Mouse (Mus musculus) neural tube, embryonic 14.5 days (tissue): Measurements from ENCODE around the gene Ung. TPM values are rescaled to one million over a fixed set of nuclear protein-coding genes. Genes with fewer than 3 reads are reported as not detected.

Experiments used
- ATAC-seq: fragments of 200-750 bp; cut with Nextera tagmentation; 2 replicates; pipeline ENCODE4 v1.8.0; 2017; ENCODE audit warnings: low read depth, mild to moderate bottlenecking, moderate TSS enrichment, moderate library complexity
- H3K27ac ChIP-seq: fragments of 300-500 bp; sonication (generic); 2 replicates; pipeline ENCODE4 v1.5.1; 2014; ENCODE audit warnings: low read depth, mild to moderate bottlenecking, control low read depth, low read length, moderate library complexity, mixed read lengths
- H3K27me3 ChIP-seq: fragments of 300-500 bp; sonication (generic); 2 replicates; pipeline ENCODE4 v1.6.1; 2014; ENCODE audit warnings: low read length; ENCODE audit not compliant: control insufficient read depth, insufficient read depth
- H3K36me3 ChIP-seq: fragments of 300-500 bp; sonication (generic); 2 replicates; pipeline ENCODE4 v1.6.1; 2014; ENCODE audit warnings: low read length, mixed read lengths; ENCODE audit not compliant: control insufficient read depth, insufficient read depth
- H3K4me1 ChIP-seq: fragments of 300-500 bp; sonication (generic); 2 replicates; pipeline ENCODE4 v1.6.1; 2014; ENCODE audit warnings: low read length; ENCODE audit not compliant: control insufficient read depth, insufficient read depth
- H3K4me2 ChIP-seq: fragments of 300-500 bp; sonication (generic); 2 replicates; pipeline ENCODE4 v1.6.1; 2014; ENCODE audit warnings: mild to moderate bottlenecking, low read depth, low read length, control low read depth
- H3K4me3 ChIP-seq: fragments of 300-500 bp; sonication (generic); 2 replicates; pipeline ENCODE4 v1.5.1; 2014; ENCODE audit warnings: low read depth, low read length, control low read depth, mixed read lengths
- H3K9ac ChIP-seq: fragments of 300-500 bp; sonication (generic); replicated peaks from 2 replicates; pipeline ENCODE4 v1.6.1; 2014; ENCODE audit warnings: low read depth, mild to moderate bottlenecking, control low read depth, low read length, mixed read lengths
- H3K9me3 ChIP-seq: fragments of 300-500 bp; sonication (generic); 2 replicates; pipeline ENCODE4 v1.6.1; 2016; ENCODE audit warnings: low read length; ENCODE audit not compliant: control insufficient read depth
- WGBS: fragments of 180-500 bp; shearing (Covaris S2); extraction: QIAGEN DNeasy Blood & Tissue Kit; methylation state at CpG from one replicate; pipeline ENCODE4 v1.1.7; 2014; 5-methylcytosine and 5-hydroxymethylcytosine counted together
- polyA plus RNA-seq: library from polyadenylated mRNA; unstranded; fragments of >200 nt; fragmentation: Nextera tagmentation; extraction: Ambion mirVana; gene quantifications from 2 replicates; pipeline ENCODE4 v1.2.1, GENCODE M21; 2014

Gene Ung
- polyA plus RNA-seq, 1 experiment from 2014 or later: 4.1 TPM

DNA sequence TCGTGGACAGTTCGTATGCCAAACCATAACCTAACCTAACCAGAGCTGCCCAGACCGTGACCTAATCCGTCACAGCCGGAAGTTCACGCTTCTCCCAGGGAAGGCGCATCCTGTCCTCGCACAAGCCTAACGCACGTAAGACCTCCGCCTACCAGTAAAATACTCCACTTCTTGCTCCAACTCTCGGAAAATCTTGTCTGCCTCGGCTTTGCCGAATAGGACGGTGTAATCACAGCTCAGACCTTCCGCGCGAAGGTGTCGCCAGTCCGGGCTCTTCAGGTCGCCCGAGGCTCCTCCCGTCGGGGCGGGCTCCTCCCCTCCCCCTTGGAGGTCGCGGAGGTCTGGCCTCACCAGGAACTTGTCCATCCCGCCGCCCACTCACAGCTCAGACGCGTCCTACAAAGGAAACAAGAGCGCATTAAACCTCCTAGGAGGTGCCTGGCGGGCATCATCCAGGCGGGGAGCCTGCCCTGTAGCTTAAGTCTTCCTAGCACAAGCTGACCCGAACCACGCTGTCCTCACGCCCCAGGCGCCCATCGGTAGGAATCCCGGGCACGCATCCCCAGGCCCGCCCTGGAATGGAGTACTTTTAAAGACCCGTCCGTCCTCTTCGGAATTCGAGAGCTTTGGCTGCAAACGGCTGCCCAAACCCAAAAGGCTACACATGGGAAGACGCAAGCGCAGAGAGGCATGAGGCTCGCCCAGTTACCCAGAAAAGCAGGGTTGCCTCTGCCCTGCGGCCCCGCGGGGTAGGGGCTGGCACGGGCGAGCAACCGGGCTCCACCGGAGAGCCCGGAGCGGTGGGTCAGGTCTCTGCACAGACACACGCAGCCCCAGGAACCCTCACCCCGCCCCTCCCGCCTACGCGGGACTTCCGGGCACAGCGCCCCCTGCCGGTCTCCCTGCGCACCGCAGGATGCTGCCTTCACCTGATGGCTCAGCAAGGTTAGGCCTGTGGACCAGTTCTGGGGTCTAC, 2.5 kb upstream of the Ung start, which contains the start of gene Alkbh2:
Alkbh2 (minus strand) TSS at position 845 of the 976 bp plus-strand sequence.
- Histone ChIP-seq H3K9me3 (no peaks in the 10 kb centered on the region), H3K36me3 (peaks cover 12% of the 10 kb centered on the region), H3K27ac (peak within 1 kb of the TSS; percentile 74), H3K27me3 (no peaks in the 10 kb centered on the region), H3K4me2 (peak within 1 kb of the TSS; percentile 95), H3K9ac (peak within 1 kb of the TSS; percentile 65), H3K4me3 (peak within 1 kb of the TSS; percentile 63), H3K4me1 (peaks cover 6% of the 10 kb centered on the region; the same call in 1 of the 2 replicates)
- peak; percentile 29; the same call in 1 of the 2 replicates for ATAC-seq
- under 1% methylated on average over 69 of the region's 69 CpGs for WGBS

GRCm38 (mm10) chr5:114129550-114130210, 506 bp upstream of the Ung start:
- H3K4me1 ChIP-seq: peaks cover 6% of the 10 kb centered on the region; the same call in 1 of the 2 replicates
- peak overlapping the region; percentile 73; the same call in 1 of the 2 replicates for H3K4me3 ChIP-seq
- H3K27ac ChIP-seq: no peak overlapping the region
- 83% methylated on average over 15 of the region's 15 CpGs for WGBS
- no peak for ATAC-seq
- H3K9ac ChIP-seq: no peak overlapping the region
- H3K36me3 ChIP-seq: no peaks in the 10 kb centered on the region
- no peaks in the 10 kb centered on the region for H3K9me3 ChIP-seq
- peak overlapping the region; percentile 97; the same call in 1 of the 2 replicates for H3K4me2 ChIP-seq
- no peaks in the 10 kb centered on the region for H3K27me3 ChIP-seq

GRCm38 (mm10) chr5:114130698-114131520, 723 bp downstream of the Ung start:
- H3K27ac ChIP-seq: 0 out of 2 replicates have a peak overlapping the region, but pooled peaks have one; percentile 16
- peak overlapping the region; percentile 97 for H3K4me2 ChIP-seq
- ATAC-seq: peak; percentile 98
- peaks cover 6% of the 10 kb centered on the region; the same call in 1 of the 2 replicates for H3K4me1 ChIP-seq
- peak overlapping the region; percentile 73 for H3K4me3 ChIP-seq
- WGBS: 0% methylated on average over 85 of the region's 87 CpGs
- no peaks in the 10 kb centered on the region for H3K27me3 ChIP-seq
- peak overlapping the region; percentile 48; the same call in 1 of the 2 replicates for H3K9ac ChIP-seq
- H3K36me3 ChIP-seq: no peaks in the 10 kb centered on the region
- H3K9me3 ChIP-seq: no peaks in the 10 kb centered on the region

DNA sequence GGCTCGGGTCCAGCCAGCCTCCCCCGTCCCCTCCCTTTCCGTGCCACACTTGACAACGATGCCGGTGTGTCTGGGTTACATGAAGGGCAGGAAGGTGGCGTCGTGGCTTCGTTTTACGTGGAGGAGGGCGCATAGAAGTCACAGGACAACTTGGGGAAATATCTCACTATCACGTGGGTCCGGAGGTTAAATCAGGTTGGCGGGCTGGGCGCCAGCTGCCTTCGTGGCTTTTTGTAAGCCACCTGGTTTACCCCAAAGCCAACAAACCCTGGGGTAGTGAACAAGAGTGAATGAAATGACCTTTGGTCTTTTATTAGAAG, 1.3 kb downstream of the Ung start:
- Histone ChIP-seq H3K4me1 (peaks cover 6% of the 10 kb centered on the region; the same call in 1 of the 2 replicates), H3K9ac (peak overlapping the region; percentile 41; the same call in 1 of the 2 replicates), H3K36me3 (no peaks in the 10 kb centered on the region), H3K4me3 (peak overlapping the region; percentile 73), H3K4me2 (peak overlapping the region; percentile 97), H3K27ac (no peak overlapping the region), H3K27me3 (no peaks in the 10 kb centered on the region), H3K9me3 (no peaks in the 10 kb centered on the region)
- no peak for ATAC-seq
- under 1% methylated on average over 15 of the region's 15 CpGs for WGBS

GRCm38 (mm10) chr5:114132841-114133240, 2.7 kb downstream of the Ung start:
- H3K27me3 ChIP-seq: no peaks in the 10 kb centered on the region
- no peak overlapping the region for H3K9ac ChIP-seq
- WGBS: 88% methylated on average over 6 of the region's 6 CpGs
- H3K27ac ChIP-seq: no peak overlapping the region
- H3K4me2 ChIP-seq: no peak overlapping the region
- H3K9me3 ChIP-seq: no peaks in the 10 kb centered on the region
- no peak for ATAC-seq
- H3K4me1 ChIP-seq: peaks cover 10% of the 10 kb centered on the region
- H3K36me3 ChIP-seq: no peaks in the 10 kb centered on the region
- no peak overlapping the region for H3K4me3 ChIP-seq

DNA sequence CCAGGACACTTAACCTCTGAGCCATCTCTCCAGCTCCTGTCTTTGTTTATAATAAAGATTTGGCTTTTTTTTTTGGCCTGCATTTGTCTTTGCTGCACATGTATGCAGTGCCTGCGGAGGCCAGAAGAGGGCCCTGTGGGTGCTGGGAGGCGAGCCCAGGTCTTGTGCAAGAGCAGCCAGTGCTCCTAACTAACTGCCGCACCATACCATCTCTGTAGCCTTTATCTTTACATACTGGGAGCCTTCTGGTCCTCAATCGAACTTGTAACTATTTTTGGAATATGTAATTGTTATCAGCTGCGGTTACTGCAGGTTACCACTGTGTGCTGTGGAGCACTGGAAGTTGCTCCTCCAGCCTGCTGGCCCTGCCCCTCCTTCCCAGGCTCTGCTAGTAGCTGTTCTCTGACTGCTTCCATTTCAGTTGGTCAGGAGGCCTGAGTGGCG, 3.9 kb downstream of the Ung start:
- no peak for ATAC-seq
- Histone ChIP-seq H3K4me1 (peaks cover 15% of the 10 kb centered on the region), H3K9ac (no peak overlapping the region; the same call in 1 of the 2 replicates), H3K4me2 (no peak overlapping the region), H3K27me3 (no peaks in the 10 kb centered on the region), H3K36me3 (no peaks in the 10 kb centered on the region), H3K27ac (no peak overlapping the region), H3K9me3 (no peaks in the 10 kb centered on the region), H3K4me3 (no peak overlapping the region)
- WGBS: 78% methylated on average over 6 of the region's 6 CpGs

DNA sequence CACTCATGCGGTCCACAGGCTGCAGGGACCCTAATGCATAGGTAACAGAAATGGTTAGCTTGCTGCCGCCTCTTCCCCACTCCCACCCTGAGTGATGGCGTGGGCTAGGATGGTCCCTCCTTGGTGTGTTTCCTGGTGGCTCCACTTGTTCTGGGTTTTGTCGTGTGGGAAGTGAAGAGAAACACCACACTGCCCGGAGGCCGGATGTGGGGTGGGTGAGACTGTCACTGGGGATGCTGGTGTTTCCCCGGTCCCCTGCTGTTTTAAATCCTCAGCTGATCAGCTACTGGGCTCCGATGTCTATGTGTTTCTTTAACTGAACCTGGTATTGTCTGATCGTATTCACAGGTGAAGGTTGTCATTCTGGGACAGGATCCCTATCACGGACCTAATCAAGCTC, 5.3 kb downstream of the Ung start:
- no peak for ATAC-seq
- peaks cover 18% of the 10 kb centered on the region for H3K4me1 ChIP-seq

GRCm38 (mm10) chr5:114137481-114138276, 7.5 kb downstream of the Ung start:
- no peak for ATAC-seq
- H3K9ac ChIP-seq: no peak overlapping the region
- no peaks in the 10 kb centered on the region for H3K27me3 ChIP-seq
- no peak overlapping the region for H3K4me3 ChIP-seq
- H3K4me2 ChIP-seq: no peak overlapping the region
- 81% methylated on average over 15 of the region's 15 CpGs for WGBS
- peak overlapping the region; percentile 55; the same call in 1 of the 2 replicates for H3K27ac ChIP-seq
- no peaks in the 10 kb centered on the region for H3K9me3 ChIP-seq
- H3K4me1 ChIP-seq: peaks cover 12% of the 10 kb centered on the region
- no peaks in the 10 kb centered on the region for H3K36me3 ChIP-seq

More for the DNA sequence above, 5.3 kb downstream of the Ung start:
- Histone ChIP-seq H3K4me2 (no peak overlapping the region), H3K4me3 (no peak overlapping the region), H3K36me3 (no peaks in the 10 kb centered on the region), H3K27ac (no peak overlapping the region), H3K27me3 (no peaks in the 10 kb centered on the region), H3K9ac (no peak overlapping the region), H3K9me3 (no peaks in the 10 kb centered on the region)
- 89% methylated on average over 10 of the region's 10 CpGs for WGBS
